Mouse (Mus musculus) myocyte (in vitro differentiated cells): ENCODE measurements around the gene Actr6. TPM values are rescaled to one million over a fixed set of nuclear protein-coding genes. Genes with fewer than 3 reads are reported as not detected.

Experiments
- H3K27me3 ChIP-seq: one replicate; pipeline ENCODE4 v1.6.1; 2011; ENCODE audit not compliant: control insufficient read depth, insufficient read depth, insufficient read length
- H3K36me3 ChIP-seq: one replicate; pipeline ENCODE4 v1.6.1; 2011; ENCODE audit not compliant: control insufficient read depth, insufficient read depth
- H3K4me2 ChIP-seq: one replicate; pipeline ENCODE4 v1.6.1; 2011; ENCODE audit warnings: low read depth, control low read depth
- H3K4me3 ChIP-seq: one replicate; pipeline ENCODE4 v1.5.1; 2011; ENCODE audit warnings: mild to moderate bottlenecking, control low read depth, moderate library complexity
- H3K79me2 ChIP-seq: one replicate; pipeline ENCODE4 v1.6.1; 2011; ENCODE audit not compliant: control insufficient read depth, insufficient read depth
- H3ac ChIP-seq: one replicate; pipeline ENCODE4 v1.6.1; 2011; ENCODE audit not compliant: control insufficient read depth, insufficient read length
- CEBPB ChIP-seq: IDR thresholded peaks from 2 replicates; pipeline ENCODE4 v1.6.1; 2011; ENCODE audit warnings: mild to moderate bottlenecking, moderate library complexity; ENCODE audit not compliant: poor library complexity, insufficient read depth, severe bottlenecking
- E2F4 ChIP-seq: IDR thresholded peaks from one replicate; pipeline ENCODE4 v1.6.1; 2011; ENCODE audit warnings: mild to moderate bottlenecking, control low read depth, moderate library complexity; ENCODE audit not compliant: insufficient read depth
- MAX ChIP-seq: IDR thresholded peaks from one replicate; pipeline ENCODE4 v1.6.1; 2011; ENCODE audit warnings: low read depth, mild to moderate bottlenecking, control low read depth
- MYOD1 ChIP-seq, 3 experiments: IDR thresholded peaks; one replicate each; pipeline ENCODE4 v1.6.1; 2011; ENCODE audit warnings: control low read depth in 2 of 3, low read depth in 2 of 3, mild to moderate bottlenecking in 2 of 3, moderate library complexity in 1 of 3; ENCODE audit not compliant: insufficient read length in 2 of 3, control insufficient read depth in 1 of 3
- MYOG ChIP-seq, 3 experiments: IDR thresholded peaks; one replicate each; pipeline ENCODE4 v1.6.1; 2011; ENCODE audit warnings: control low read depth in 2 of 3, low read depth in 2 of 3, mild to moderate bottlenecking in 2 of 3; ENCODE audit not compliant: insufficient read length in 2 of 3, control insufficient read depth in 1 of 3, insufficient read depth in 1 of 3
- POLR2A ChIP-seq: IDR thresholded peaks from one replicate; pipeline ENCODE4 v1.6.1; 2011; ENCODE audit warnings: low read depth, mild to moderate bottlenecking, control low read depth, moderate library complexity; ENCODE audit not compliant: insufficient read length
- POLR2AphosphoS2 ChIP-seq: IDR thresholded peaks from one replicate; pipeline ENCODE4 v1.6.1; 2011; ENCODE audit warnings: low read depth, control low read depth; ENCODE audit not compliant: insufficient read length
- REST ChIP-seq: IDR thresholded peaks from one replicate; pipeline ENCODE4 v1.6.1; 2011; ENCODE audit warnings: mild to moderate bottlenecking, control low read depth, moderate library complexity; ENCODE audit not compliant: insufficient read depth, insufficient read length
- SRF ChIP-seq: IDR thresholded peaks from one replicate; pipeline ENCODE4 v1.6.1; 2011; ENCODE audit warnings: low read depth; ENCODE audit not compliant: control insufficient read depth, insufficient read length
- TCF12 ChIP-seq: IDR thresholded peaks from one replicate; pipeline ENCODE4 v1.6.1; 2011; ENCODE audit warnings: mild to moderate bottlenecking, control low read depth; ENCODE audit not compliant: poor library complexity, insufficient read depth, severe bottlenecking
- TCF3 ChIP-seq: IDR thresholded peaks from one replicate; pipeline ENCODE4 v1.6.1; 2011; ENCODE audit warnings: low read depth, control low read depth; ENCODE audit not compliant: insufficient read length
- USF1 ChIP-seq: IDR thresholded peaks from one replicate; pipeline ENCODE4 v1.6.1; 2011; ENCODE audit warnings: low read depth, mild to moderate bottlenecking, control low read depth, moderate library complexity
- polyA plus RNA-seq: library from polyadenylated mRNA; unstranded; fragments of >200 nt; fragmentation: generic; extraction: Trizol; gene quantifications from one replicate; pipeline ENCODE4 v1.2.1, GENCODE M21; 2012; ENCODE audit warnings: missing spikeins

The Actr6 gene
- polyA plus RNA-seq, 1 experiment = 4.5 TPM

DNA sequence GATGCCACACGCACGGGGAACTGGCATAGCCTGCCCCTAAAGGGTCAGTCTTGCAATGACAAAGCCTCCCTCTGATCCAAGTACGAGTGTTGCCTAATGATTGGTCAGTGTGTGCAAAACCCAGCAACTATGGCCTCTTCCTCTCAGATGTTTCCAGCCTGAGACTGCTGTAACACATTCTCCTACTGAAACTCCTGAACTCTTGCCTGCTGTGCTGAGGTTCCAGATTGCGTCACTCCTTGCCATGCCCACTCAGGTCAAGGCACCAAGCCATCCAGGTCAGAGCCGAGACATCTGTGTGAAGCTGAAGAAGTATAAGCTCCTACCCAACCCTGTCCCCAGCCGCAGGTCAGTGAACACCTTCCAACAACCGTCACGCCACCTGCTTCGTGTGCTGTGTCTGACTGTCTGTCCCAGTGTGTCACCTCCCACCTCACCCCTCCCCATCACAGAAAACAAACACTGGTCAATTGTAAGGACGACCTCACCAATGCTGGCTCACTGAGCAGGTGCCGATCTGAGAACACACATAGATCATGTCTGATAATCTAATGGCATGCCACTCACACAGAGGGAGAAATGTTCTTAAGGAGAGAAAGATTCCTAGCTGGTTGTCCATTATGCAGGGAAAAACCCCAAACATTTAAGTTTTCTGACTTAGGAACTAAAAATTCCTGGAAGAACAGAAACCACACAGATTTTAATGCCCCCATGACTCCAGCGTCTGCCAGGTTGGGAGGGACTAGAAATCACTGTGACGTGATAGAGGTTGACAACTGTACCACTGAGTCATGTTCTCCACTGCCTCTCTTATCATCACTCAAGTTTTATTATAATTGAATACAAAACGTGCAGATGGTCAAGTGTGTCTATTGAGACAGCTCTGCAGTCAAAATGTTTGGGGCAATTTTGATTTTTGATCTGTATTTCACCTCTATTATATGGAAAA lies 9.6 kb downstream of the Actr6 start:
- Histone ChIP-seq H3K36me3 (peaks cover 28% of the 10 kb centered on the region), H3K4me3 (no peak overlapping the region), H3K4me2 (no peak overlapping the region)

GRCm38 (mm10) chr10:89720796-89721195 lies 11.3 kb downstream of the Actr6 start:
- peaks cover 22% of the 10 kb centered on the region for H3K36me3 ChIP-seq
- no peak overlapping the region for H3K4me3 ChIP-seq
- no peaks in the 10 kb centered on the region for H3K79me2 ChIP-seq
- H3K27me3 ChIP-seq = no peaks in the 10 kb centered on the region
- H3K4me2 ChIP-seq = no peak overlapping the region
- TF ChIP-seq MYOG (IDR thresholded peaks at IDR 0.05; ENCODE audit: control insufficient read depth in 1 of 3, insufficient read depth in 1 of 3, insufficient read length in 2 of 3, low read depth in 2 of 3) (no peak), POLR2A (no peak), POLR2AphosphoS2 (no peak), MAX (no peak), MYOD1 (IDR thresholded peaks at IDR 0.05; ENCODE audit: control insufficient read depth in 1 of 3, insufficient read length in 2 of 3, low read depth in 2 of 3) (no peak), SRF (no peak), TCF12 (no peak), E2F4 (no peak), REST (no peak), USF1 (no peak), TCF3 (no peak), CEBPB (no peak)
- H3ac ChIP-seq = no peak overlapping the region

More for the DNA sequence above, 9.6 kb downstream of the Actr6 start:
- no peak for TF ChIP-seq MAX
- TF ChIP-seq POLR2A = no peak
- no peak for TF ChIP-seq CEBPB
- no peak for TF ChIP-seq REST
- TF ChIP-seq MYOG (IDR thresholded peaks at IDR 0.05; ENCODE audit: control insufficient read depth in 1 of 3, insufficient read depth in 1 of 3, insufficient read length in 2 of 3, low read depth in 2 of 3) = no peak
- TF ChIP-seq TCF3 = no peak
- no peak for TF ChIP-seq MYOD1 (IDR thresholded peaks at IDR 0.05; ENCODE audit: control insufficient read depth in 1 of 3, insufficient read length in 2 of 3, low read depth in 2 of 3)
- TF ChIP-seq E2F4 = no peak
- TF ChIP-seq TCF12 = no peak
- TF ChIP-seq SRF = no peak
- no peak for TF ChIP-seq POLR2AphosphoS2
- TF ChIP-seq USF1 = no peak
- H3K27me3 ChIP-seq = no peaks in the 10 kb centered on the region
- H3ac ChIP-seq = no peak overlapping the region
- H3K79me2 ChIP-seq = no peaks in the 10 kb centered on the region

DNA sequence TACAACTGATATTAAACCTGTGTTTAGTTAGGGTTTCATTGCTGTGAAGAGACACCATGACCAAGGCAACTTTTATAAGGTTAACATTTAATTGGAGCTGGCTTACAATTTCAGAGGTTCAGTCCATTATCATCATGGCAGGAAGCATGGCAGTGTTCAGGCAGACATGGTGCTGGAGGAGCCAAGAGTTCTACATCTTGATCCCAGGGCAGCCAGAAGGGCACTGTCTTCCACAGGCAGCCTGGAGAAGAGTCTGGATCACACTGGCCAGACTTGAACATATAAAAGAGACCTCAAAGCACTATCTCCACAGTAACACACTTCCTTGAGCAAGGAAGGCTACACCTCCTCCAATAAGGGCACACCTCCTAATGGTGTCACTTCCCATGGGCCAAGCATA lies 11.8 kb downstream of the Actr6 start:
- H3K4me3 ChIP-seq = no peak overlapping the region
- no peak overlapping the region for H3K4me2 ChIP-seq
- TF ChIP-seq TCF3 (no peak), USF1 (no peak), TCF12 (no peak), MAX (no peak)
- H3K79me2 ChIP-seq = no peaks in the 10 kb centered on the region
- H3K27me3 ChIP-seq = no peaks in the 10 kb centered on the region
- peaks cover 18% of the 10 kb centered on the region for H3K36me3 ChIP-seq
- H3ac ChIP-seq = no peak overlapping the region

DNA sequence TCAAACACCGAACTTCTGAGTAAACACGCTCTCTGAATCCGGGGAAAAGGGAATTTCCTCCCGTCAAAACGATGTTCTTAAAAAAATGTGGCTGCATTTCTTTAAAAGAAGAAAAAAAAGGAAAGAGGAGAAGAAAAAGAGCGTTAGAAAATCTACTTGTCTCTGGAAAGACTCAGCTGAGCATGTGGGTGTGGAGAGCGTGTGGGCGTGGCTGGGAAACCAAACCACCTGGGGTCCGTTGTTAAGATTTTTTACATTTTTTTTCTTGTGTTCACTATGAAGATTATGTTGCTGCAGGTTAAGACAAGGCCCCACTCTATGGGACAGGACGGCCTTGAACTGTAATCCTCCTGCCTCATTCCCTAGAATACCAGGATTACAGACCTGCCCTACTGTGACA lies 17.2 kb downstream of the Actr6 start:
- no peak for TF ChIP-seq MYOD1 (IDR thresholded peaks at IDR 0.05; ENCODE audit: control insufficient read depth in 1 of 3, insufficient read length in 2 of 3, low read depth in 2 of 3)
- no peak for TF ChIP-seq POLR2A
- TF ChIP-seq TCF3 = no peak
- no peak for TF ChIP-seq E2F4
- no peak for TF ChIP-seq CEBPB
- no peak for TF ChIP-seq SRF
- no peak for TF ChIP-seq REST
- TF ChIP-seq TCF12 = no peak
- no peak for TF ChIP-seq POLR2AphosphoS2
- TF ChIP-seq USF1 = no peak
- TF ChIP-seq MYOG (IDR thresholded peaks at IDR 0.05; ENCODE audit: control insufficient read depth in 1 of 3, insufficient read depth in 1 of 3, insufficient read length in 2 of 3, low read depth in 2 of 3) = no peak
- TF ChIP-seq MAX = no peak
- no peak overlapping the region for H3ac ChIP-seq
- no peaks in the 10 kb centered on the region for H3K27me3 ChIP-seq
- no peaks in the 10 kb centered on the region for H3K79me2 ChIP-seq
- no peak overlapping the region for H3K4me2 ChIP-seq
- peaks cover 40% of the 10 kb centered on the region for H3K36me3 ChIP-seq
- H3K4me3 ChIP-seq = no peak overlapping the region

GRCm38 (mm10) chr10:89708720-89709119 lies 23.4 kb downstream of the Actr6 start:
- Histone ChIP-seq H3K27me3 (no peaks in the 10 kb centered on the region), H3K4me2 (no peak overlapping the region), H3K79me2 (no peaks in the 10 kb centered on the region), H3ac (no peak overlapping the region), H3K36me3 (peaks cover 18% of the 10 kb centered on the region), H3K4me3 (no peak overlapping the region)
- TF ChIP-seq MAX = no peak
- no peak for TF ChIP-seq TCF3
- TF ChIP-seq TCF12 = no peak
- TF ChIP-seq SRF = no peak
- no peak for TF ChIP-seq POLR2AphosphoS2
- no peak for TF ChIP-seq MYOG (IDR thresholded peaks at IDR 0.05; ENCODE audit: control insufficient read depth in 1 of 3, insufficient read depth in 1 of 3, insufficient read length in 2 of 3, low read depth in 2 of 3)
- no peak for TF ChIP-seq CEBPB
- no peak for TF ChIP-seq MYOD1 (IDR thresholded peaks at IDR 0.05; ENCODE audit: control insufficient read depth in 1 of 3, insufficient read length in 2 of 3, low read depth in 2 of 3)
- TF ChIP-seq E2F4 = no peak
- TF ChIP-seq POLR2A = no peak
- no peak for TF ChIP-seq REST
- no peak for TF ChIP-seq USF1
